Mouse (Mus musculus) forebrain, embryonic 16.5 days (tissue): ENCODE results near the gene Cfap221. TPM values are rescaled to one million over a fixed set of nuclear protein-coding genes. Genes with fewer than 3 reads are reported as not detected.

Experiments used
- ATAC-seq: fragments of 200-750 bp; cut with Nextera tagmentation; 2 replicates; pipeline ENCODE4 v1.8.0; 2017; ENCODE audit warnings: mild to moderate bottlenecking, moderate library complexity
- H3K27ac ChIP-seq: fragments of 300-500 bp; sonication (generic); 2 replicates; pipeline ENCODE4 v1.5.1; 2014; ENCODE audit warnings: low read length, control low read depth
- H3K27me3 ChIP-seq: fragments of 300-500 bp; sonication (generic); replicated peaks from 2 replicates; pipeline ENCODE4 v1.6.1; 2014; ENCODE audit warnings: low read length; ENCODE audit not compliant: control insufficient read depth, insufficient read depth
- H3K36me3 ChIP-seq: fragments of 300-500 bp; sonication (generic); 2 replicates; pipeline ENCODE4 v1.6.1; 2014; ENCODE audit not compliant: control insufficient read depth, insufficient read depth
- H3K4me1 ChIP-seq: fragments of 300-500 bp; sonication (generic); replicated peaks from 2 replicates; pipeline ENCODE4 v1.6.1; 2014; ENCODE audit warnings: low read length; ENCODE audit not compliant: control insufficient read depth, insufficient read depth
- H3K4me2 ChIP-seq: fragments of 300-500 bp; sonication (generic); 2 replicates; pipeline ENCODE4 v1.6.1; 2014; ENCODE audit warnings: mild to moderate bottlenecking, low read length, control low read depth
- H3K4me3 ChIP-seq: fragments of 300-500 bp; sonication (generic); replicated peaks from 2 replicates; pipeline ENCODE4 v1.5.1; 2014; ENCODE audit warnings: mild to moderate bottlenecking, low read length, control low read depth
- H3K9ac ChIP-seq: fragments of 300-500 bp; sonication (generic); replicated peaks from 2 replicates; pipeline ENCODE4 v1.6.1; 2014; ENCODE audit warnings: low read depth, low read length, control low read depth
- H3K9me3 ChIP-seq: fragments of 300-500 bp; sonication (generic); 2 replicates; pipeline ENCODE4 v1.6.1; 2016; ENCODE audit warnings: low read length; ENCODE audit not compliant: control insufficient read depth
- WGBS: fragments of 180-500 bp; shearing (Covaris S2); extraction: QIAGEN DNeasy Blood & Tissue Kit; methylation state at CpG from one replicate; pipeline ENCODE4 v1.1.7; 2014; 5-methylcytosine and 5-hydroxymethylcytosine counted together
- polyA plus RNA-seq: library from polyadenylated mRNA; unstranded; fragments of >200 nt; fragmentation: Nextera tagmentation; extraction: Ambion mirVana; gene quantifications from 2 replicates; pipeline ENCODE4 v1.2.1, GENCODE M21; 2015

The Cfap221 gene
- polyA plus RNA-seq, 1 experiment from 2014 or later: 0.60 TPM

- Histone ChIP-seq H3K27ac (no peak overlapping the region), H3K4me1 (peaks cover 4% of the 10 kb centered on the region), H3K9me3 (no peaks in the 10 kb centered on the region), H3K4me3 (no peak overlapping the region), H3K36me3 (no peaks in the 10 kb centered on the region), H3K4me2 (no peak overlapping the region), H3K9ac (no peak overlapping the region), H3K27me3 (peaks cover 6% of the 10 kb centered on the region; the same call in 1 of the 2 replicates)
- 0 out of 2 replicates have a peak, but pooled peaks have one; percentile 38 for ATAC-seq
Observed at GRCm38 (mm10) chr1:120013111-120013510, 16.1 kb upstream of the Cfap221 start.

- ATAC-seq: no peak
- peaks cover 6% of the 10 kb centered on the region; the same call in 1 of the 2 replicates for H3K27me3 ChIP-seq
- no peaks in the 10 kb centered on the region for H3K36me3 ChIP-seq
- H3K4me2 ChIP-seq: no peak overlapping the region
- H3K4me1 ChIP-seq: peaks cover 8% of the 10 kb centered on the region
- WGBS: 74% methylated on average over 12 of the region's 12 CpGs
- H3K27ac ChIP-seq: no peak overlapping the region
- H3K9me3 ChIP-seq: no peaks in the 10 kb centered on the region
- H3K4me3 ChIP-seq: no peak overlapping the region
- H3K9ac ChIP-seq: no peak overlapping the region
Observed at GRCm38 (mm10) chr1:120012638-120013037, 15.6 kb upstream of the Cfap221 start.

- 21% methylated on average over 11 of the region's 11 CpGs for WGBS
- Histone ChIP-seq H3K9me3 (no peaks in the 10 kb centered on the region), H3K4me1 (peaks cover 18% of the 10 kb centered on the region), H3K4me3 (peak overlapping the region; percentile 48), H3K4me2 (peak overlapping the region; percentile 76), H3K27ac (no peak overlapping the region), H3K9ac (no peak overlapping the region; the same call in 1 of the 2 replicates), H3K27me3 (peaks cover 6% of the 10 kb centered on the region; the same call in 1 of the 2 replicates), H3K36me3 (no peaks in the 10 kb centered on the region)
- no peak for ATAC-seq
Observed at GRCm38 (mm10) chr1:120007851-120008588, 11.0 kb upstream of the Cfap221 start.

GRCm38 (mm10) chr1:120006844-120007790 lies 10.1 kb upstream of the Cfap221 start, which contains the start of gene Sctr:
Gene Sctr, plus strand, starts transcription at chr1:120006894.
- peak within 1 kb of the TSS; percentile 48 for H3K4me3 ChIP-seq
- H3K9ac ChIP-seq: peak within 1 kb of the TSS; percentile 59
- H3K27me3 ChIP-seq: peaks cover 6% of the 10 kb centered on the region; the same call in 1 of the 2 replicates
- H3K27ac ChIP-seq: no peak within 1 kb of the TSS
- H3K4me1 ChIP-seq: peaks cover 18% of the 10 kb centered on the region
- peak; percentile 81 for ATAC-seq
- H3K9me3 ChIP-seq: no peaks in the 10 kb centered on the region
- peak within 1 kb of the TSS; percentile 76 for H3K4me2 ChIP-seq
- no peaks in the 10 kb centered on the region for H3K36me3 ChIP-seq
- under 1% methylated on average over 39 of the region's 39 CpGs for WGBS

GRCm38 (mm10) chr1:119997644-119998043 lies 610 bp upstream of the Cfap221 start:
- ATAC-seq: no peak
- no peaks in the 10 kb centered on the region for H3K9me3 ChIP-seq
- no peak overlapping the region; the same call in 1 of the 2 replicates for H3K4me3 ChIP-seq
- H3K4me2 ChIP-seq: peak overlapping the region; percentile 64
- H3K27me3 ChIP-seq: no peaks in the 10 kb centered on the region
- no peak overlapping the region for H3K9ac ChIP-seq
- 26% methylated on average over 5 of the region's 5 CpGs for WGBS
- no peaks in the 10 kb centered on the region for H3K36me3 ChIP-seq
- peaks cover 8% of the 10 kb centered on the region for H3K4me1 ChIP-seq
- no peak overlapping the region for H3K27ac ChIP-seq

GRCm38 (mm10) chr1:119986555-119986954 lies 10.5 kb downstream of the Cfap221 start:
- Histone ChIP-seq H3K4me2 (no peak overlapping the region), H3K36me3 (no peaks in the 10 kb centered on the region), H3K27ac (no peak overlapping the region), H3K4me1 (no peaks in the 10 kb centered on the region), H3K27me3 (no peaks in the 10 kb centered on the region), H3K9ac (no peak overlapping the region), H3K9me3 (0 out of 2 replicates have a peak, but pooled peaks cover 2% of the 10 kb centered on the region), H3K4me3 (no peak overlapping the region)
- WGBS: 63% methylated on average over 5 of the region's 5 CpGs
- ATAC-seq: no peak

GRCm38 (mm10) chr1:119975141-119975540 lies 21.9 kb downstream of the Cfap221 start:
- Histone ChIP-seq H3K27ac (no peak overlapping the region), H3K9me3 (0 out of 2 replicates have a peak, but pooled peaks cover 3% of the 10 kb centered on the region), H3K4me2 (no peak overlapping the region), H3K4me1 (no peaks in the 10 kb centered on the region), H3K27me3 (no peaks in the 10 kb centered on the region), H3K36me3 (no peaks in the 10 kb centered on the region), H3K9ac (no peak overlapping the region), H3K4me3 (no peak overlapping the region)
- no peak for ATAC-seq
- WGBS: 83% methylated on average over 4 of the region's 4 CpGs

- Histone ChIP-seq H3K27me3 (no peaks in the 10 kb centered on the region), H3K9me3 (no peaks in the 10 kb centered on the region), H3K4me2 (no peak overlapping the region), H3K36me3 (no peaks in the 10 kb centered on the region), H3K4me1 (no peaks in the 10 kb centered on the region), H3K4me3 (no peak overlapping the region), H3K9ac (no peak overlapping the region), H3K27ac (no peak overlapping the region)
- no peak for ATAC-seq
- 45% methylated on average over 4 of the region's 4 CpGs for WGBS
Observed at GRCm38 (mm10) chr1:119973117-119973516, 23.9 kb downstream of the Cfap221 start.
